Mouse (Mus musculus) forebrain, embryonic 12.5 days (tissue): ENCODE measurements around the gene Kbtbd7. TPM values are rescaled to one million over a fixed set of nuclear protein-coding genes. Genes with fewer than 3 reads are reported as not detected.

ENCODE experiments used
- ATAC-seq: fragments of 200-750 bp; cut with Nextera tagmentation; 2 replicates; pipeline ENCODE4 v1.8.0; 2017; ENCODE audit warnings: moderate TSS enrichment; ENCODE audit not compliant: low FRiP score
- H3K27ac ChIP-seq: fragments of 300-500 bp; sonication (generic); 2 replicates; pipeline ENCODE4 v1.5.1; 2016; ENCODE audit warnings: mild to moderate bottlenecking
- H3K27me3 ChIP-seq: fragments of 300-500 bp; sonication (generic); 2 replicates; pipeline ENCODE4 v1.6.1; 2016; ENCODE audit warnings: mild to moderate bottlenecking
- H3K36me3 ChIP-seq: fragments of 300-500 bp; sonication (generic); replicated peaks from 2 replicates; pipeline ENCODE4 v1.6.1; 2016; ENCODE audit warnings: mild to moderate bottlenecking
- H3K4me1 ChIP-seq: fragments of 300-500 bp; sonication (generic); 2 replicates; pipeline ENCODE4 v1.6.1; 2016
- H3K4me2 ChIP-seq: fragments of 300-500 bp; sonication (generic); 2 replicates; pipeline ENCODE4 v1.6.1; 2016; ENCODE audit warnings: mild to moderate bottlenecking, moderate library complexity
- H3K4me3 ChIP-seq: fragments of 300-500 bp; sonication (generic); replicated peaks from 2 replicates; pipeline ENCODE4 v1.5.1; 2016; ENCODE audit warnings: mild to moderate bottlenecking
- H3K9ac ChIP-seq: fragments of 300-500 bp; sonication (generic); 2 replicates; pipeline ENCODE4 v1.6.1; 2016; ENCODE audit warnings: mild to moderate bottlenecking
- H3K9me3 ChIP-seq: fragments of 300-500 bp; sonication (generic); 2 replicates; pipeline ENCODE4 v1.6.1; 2016
- WGBS: fragments of 180-500 bp; shearing (Covaris S2); methylation state at CpG from one replicate; pipeline ENCODE4 v1.1.7; 2016; 5-methylcytosine and 5-hydroxymethylcytosine counted together
- polyA plus RNA-seq: library from polyadenylated mRNA; unstranded; fragments of >200 nt; fragmentation: Nextera tagmentation; extraction: Ambion mirVana; gene quantifications from 2 replicates; pipeline ENCODE4 v1.2.1, GENCODE M21; 2016

The Kbtbd7 gene
- polyA plus RNA-seq, 1 experiment from 2014 or later: 23.4 TPM

GRCm38 (mm10) chr14:79460988-79461387, 34.7 kb downstream of the Kbtbd7 start:
- Histone ChIP-seq H3K9me3 (no peaks in the 10 kb centered on the region), H3K4me3 (no peak overlapping the region), H3K9ac (no peak overlapping the region), H3K36me3 (peaks cover 42% of the 10 kb centered on the region), H3K27ac (no peak overlapping the region), H3K4me2 (no peak overlapping the region), H3K27me3 (no peaks in the 10 kb centered on the region), H3K4me1 (no peaks in the 10 kb centered on the region)
- 89% methylated on average over 4 of the region's 4 CpGs for WGBS
- no peak for ATAC-seq

DNA sequence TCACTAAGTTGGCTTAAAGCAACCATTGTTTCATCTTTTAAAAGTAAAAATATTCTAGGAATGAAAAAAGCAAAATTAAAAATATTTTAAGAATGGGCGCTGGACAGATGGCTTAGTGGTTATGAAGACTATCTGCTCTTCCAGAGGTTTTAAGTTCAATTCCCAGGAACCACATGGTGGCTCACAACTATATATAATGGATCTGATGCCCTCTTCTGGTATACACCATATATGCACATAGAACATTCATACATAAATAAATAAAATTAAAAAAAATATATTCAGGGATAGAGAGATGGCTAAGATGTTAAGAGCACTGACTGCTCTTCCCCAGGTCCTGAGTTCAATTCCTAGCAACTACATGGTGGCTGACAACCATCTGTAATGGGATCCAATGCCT, 39.3 kb downstream of the Kbtbd7 start:
- H3K27me3 ChIP-seq: no peaks in the 10 kb centered on the region
- no peak overlapping the region for H3K4me2 ChIP-seq
- no peak for ATAC-seq
- no peak overlapping the region for H3K27ac ChIP-seq
- H3K4me3 ChIP-seq: no peak overlapping the region
- peaks cover 79% of the 10 kb centered on the region for H3K36me3 ChIP-seq
- no peaks in the 10 kb centered on the region for H3K9me3 ChIP-seq
- H3K9ac ChIP-seq: no peak overlapping the region
- WGBS: 86% methylated on average over 1 of the region's 1 CpGs
- no peaks in the 10 kb centered on the region for H3K4me1 ChIP-seq

GRCm38 (mm10) chr14:79467621-79468020, 41.3 kb downstream of the Kbtbd7 start:
- 28% methylated on average over 3 of the region's 3 CpGs for WGBS
- no peak overlapping the region for H3K4me3 ChIP-seq
- no peak overlapping the region for H3K4me2 ChIP-seq
- no peak overlapping the region for H3K9ac ChIP-seq
- no peak overlapping the region for H3K27ac ChIP-seq
- H3K36me3 ChIP-seq: peaks cover 83% of the 10 kb centered on the region
- H3K9me3 ChIP-seq: no peaks in the 10 kb centered on the region
- H3K27me3 ChIP-seq: no peaks in the 10 kb centered on the region
- ATAC-seq: no peak
- no peaks in the 10 kb centered on the region for H3K4me1 ChIP-seq

DNA sequence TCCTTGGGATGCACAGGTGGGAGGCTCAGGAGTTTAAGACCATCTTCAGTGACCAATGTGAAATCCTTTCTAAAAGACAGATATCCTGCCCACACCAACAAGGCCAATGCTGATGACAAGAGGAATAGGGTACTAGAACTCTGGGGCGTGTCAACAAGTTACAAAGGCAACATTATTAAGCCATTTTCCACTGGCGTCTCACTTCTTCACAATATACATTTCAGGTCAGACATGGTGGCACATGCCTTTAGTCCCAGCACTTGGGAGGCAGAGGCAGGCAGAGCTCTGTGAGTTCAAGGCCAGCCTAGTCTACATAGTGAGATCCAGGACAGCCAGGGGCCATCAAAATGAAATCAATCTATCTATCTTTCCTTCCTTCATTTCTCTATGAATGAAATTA, 47.1 kb downstream of the Kbtbd7 start:
- H3K36me3 ChIP-seq: peaks cover 87% of the 10 kb centered on the region
- 93% methylated on average over 2 of the region's 2 CpGs for WGBS

More for the DNA sequence above, 47.1 kb downstream of the Kbtbd7 start:
- no peak for ATAC-seq
- Histone ChIP-seq H3K9ac (no peak overlapping the region), H3K27me3 (no peaks in the 10 kb centered on the region), H3K9me3 (no peaks in the 10 kb centered on the region), H3K4me1 (no peaks in the 10 kb centered on the region), H3K4me3 (no peak overlapping the region), H3K4me2 (no peak overlapping the region), H3K27ac (no peak overlapping the region)

Other genes starting within 250 kb of the Kbtbd7 start
- gene Zfp957, start 179.1 kb upstream of the Kbtbd7 start, polyA plus RNA-seq: not detected in 2 replicates
- 70.2 and 86.8 TPM in 2 replicates for gene Rgcc, start 124.9 kb upstream of the Kbtbd7 start, polyA plus RNA-seq
- 44.0 and 44.3 TPM in 2 replicates for gene Naa16, start 35.7 kb upstream of the Kbtbd7 start, polyA plus RNA-seq
- gene Mtrf1, start 28.7 kb upstream of the Kbtbd7 start, polyA plus RNA-seq: 8.5 and 11.1 TPM in 2 replicates
- 6.1 and 6.2 TPM in 2 replicates for gene Kbtbd6, start 25.3 kb downstream of the Kbtbd7 start, polyA plus RNA-seq
- gene Elf1, start 54.7 kb downstream of the Kbtbd7 start, polyA plus RNA-seq: 5.7 and 6.2 TPM in 2 replicates
- gene Wbp4, start 55.0 kb downstream of the Kbtbd7 start, polyA plus RNA-seq: 55.9 and 56.7 TPM in 2 replicates
- gene Sugt1, start 161.2 kb downstream of the Kbtbd7 start, polyA plus RNA-seq: 135 and 137 TPM in 2 replicates
- 6.9 and 8.6 TPM in 2 replicates for gene Cnmd, start 235.7 kb downstream of the Kbtbd7 start, polyA plus RNA-seq